Mouse (Mus musculus) lung, embryonic 16.5 days (tissue): ENCODE measurements around the gene Pakap. TPM values are rescaled to one million over a fixed set of nuclear protein-coding genes. Genes with fewer than 3 reads are reported as not detected.

Experiments
- ATAC-seq: fragments of 200-750 bp; cut with Nextera tagmentation; 2 replicates; pipeline ENCODE4 v1.8.0; 2017; ENCODE audit warnings: low read depth, mild to moderate bottlenecking, moderate library complexity
- H3K27ac ChIP-seq: fragments of 300-500 bp; sonication (generic); 2 replicates; pipeline ENCODE4 v1.5.1; 2014; ENCODE audit warnings: mild to moderate bottlenecking, control low read depth, low read length
- H3K27me3 ChIP-seq: fragments of 300-500 bp; sonication (generic); 2 replicates; pipeline ENCODE4 v1.6.1; 2014; ENCODE audit warnings: low read depth, low read length, mixed read lengths; ENCODE audit not compliant: control insufficient read depth, insufficient read depth
- H3K36me3 ChIP-seq: fragments of 300-500 bp; sonication (generic); 2 replicates; pipeline ENCODE4 v1.6.1; 2014; ENCODE audit warnings: low read length; ENCODE audit not compliant: control insufficient read depth, insufficient read depth
- H3K4me1 ChIP-seq: fragments of 300-500 bp; sonication (generic); replicated peaks from 2 replicates; pipeline ENCODE4 v1.6.1; 2014; ENCODE audit warnings: low read length, mixed read lengths; ENCODE audit not compliant: control insufficient read depth, insufficient read depth
- H3K4me2 ChIP-seq: fragments of 300-500 bp; sonication (generic); 2 replicates; pipeline ENCODE4 v1.6.1; 2014; ENCODE audit warnings: low read depth, low read length, control low read depth
- H3K4me3 ChIP-seq: fragments of 300-500 bp; sonication (generic); 2 replicates; pipeline ENCODE4 v1.5.1; 2014; ENCODE audit warnings: mild to moderate bottlenecking, low read length, control low read depth
- H3K9ac ChIP-seq: fragments of 300-500 bp; sonication (generic); 2 replicates; pipeline ENCODE4 v1.6.1; 2014; ENCODE audit warnings: low read length, control low read depth
- H3K9me3 ChIP-seq: fragments of 300-500 bp; sonication (generic); 2 replicates; pipeline ENCODE4 v1.6.1; 2016; ENCODE audit warnings: low read length; ENCODE audit not compliant: control insufficient read depth
- WGBS: fragments of 180-500 bp; shearing (Covaris S2); extraction: QIAGEN DNeasy Blood & Tissue Kit; methylation state at CpG from one replicate; pipeline ENCODE4 v1.1.7; 2014; 5-methylcytosine and 5-hydroxymethylcytosine counted together
- polyA plus RNA-seq: library from polyadenylated mRNA; unstranded; fragments of >200 nt; fragmentation: Nextera tagmentation; extraction: Ambion mirVana; gene quantifications from 2 replicates; pipeline ENCODE4 v1.2.1, GENCODE M21; 2015

The Pakap gene
- polyA plus RNA-seq, 1 experiment from 2014 or later, result 50.0 TPM

DNA sequence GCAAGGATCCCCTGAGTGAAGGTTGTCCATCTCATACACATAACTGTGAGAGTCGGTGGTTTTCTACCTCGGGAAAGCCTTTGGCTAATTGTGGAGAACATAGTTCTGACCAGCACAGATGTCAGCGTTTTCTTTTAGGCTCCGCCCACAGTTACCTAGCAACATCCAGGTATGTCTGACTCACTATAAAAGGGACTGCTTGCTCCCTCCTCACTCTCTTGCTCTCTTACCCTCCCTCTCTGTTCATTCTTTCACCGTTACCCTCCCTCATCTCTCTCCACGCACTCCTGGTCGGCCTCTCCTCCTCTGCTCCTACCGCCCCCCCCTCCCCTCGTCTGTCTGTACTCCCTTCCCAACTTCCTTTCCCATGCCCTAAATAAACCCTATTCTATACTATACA is 336.7 kb downstream of the Pakap start:
- H3K9me3 ChIP-seq, result no peaks in the 10 kb centered on the region
- H3K27me3 ChIP-seq, result no peaks in the 10 kb centered on the region
- no peak overlapping the region for H3K27ac ChIP-seq
- H3K9ac ChIP-seq, result no peak overlapping the region
- no peak overlapping the region for H3K4me3 ChIP-seq
- peak; percentile 37 for ATAC-seq
- H3K36me3 ChIP-seq, result no peaks in the 10 kb centered on the region
- H3K4me2 ChIP-seq, result peak overlapping the region; percentile 25; the same call in 1 of the 2 replicates
- WGBS, result 25% methylated on average over 9 of the region's 9 CpGs
- peaks cover 5% of the 10 kb centered on the region; the same call in 1 of the 2 replicates for H3K4me1 ChIP-seq

DNA sequence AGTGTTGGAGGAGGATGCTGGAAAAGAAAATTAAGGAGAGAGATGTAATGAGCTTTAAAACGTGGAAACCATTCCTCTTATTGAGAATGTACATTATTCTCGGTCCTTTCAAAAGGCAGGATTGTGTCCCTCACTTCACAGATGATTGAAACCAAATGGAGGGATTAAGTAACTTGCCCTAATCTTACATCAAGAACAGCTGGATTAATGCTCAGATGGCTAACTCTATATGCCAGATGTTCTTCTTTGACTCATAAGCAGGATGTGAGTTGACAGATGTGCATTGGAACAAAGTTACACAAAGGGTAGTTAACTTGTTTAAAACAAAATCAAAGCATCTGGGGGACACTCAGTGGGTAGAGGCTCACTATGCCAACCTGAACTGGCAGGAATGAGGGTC is 338.7 kb downstream of the Pakap start:
- Histone ChIP-seq H3K27me3 (no peaks in the 10 kb centered on the region), H3K4me2 (no peak overlapping the region), H3K4me3 (no peak overlapping the region), H3K27ac (no peak overlapping the region), H3K36me3 (no peaks in the 10 kb centered on the region), H3K4me1 (peaks cover 5% of the 10 kb centered on the region; the same call in 1 of the 2 replicates), H3K9me3 (no peaks in the 10 kb centered on the region), H3K9ac (no peak overlapping the region)
- ATAC-seq, result no peak
- WGBS, result 24% methylated on average over 2 of the region's 2 CpGs

DNA sequence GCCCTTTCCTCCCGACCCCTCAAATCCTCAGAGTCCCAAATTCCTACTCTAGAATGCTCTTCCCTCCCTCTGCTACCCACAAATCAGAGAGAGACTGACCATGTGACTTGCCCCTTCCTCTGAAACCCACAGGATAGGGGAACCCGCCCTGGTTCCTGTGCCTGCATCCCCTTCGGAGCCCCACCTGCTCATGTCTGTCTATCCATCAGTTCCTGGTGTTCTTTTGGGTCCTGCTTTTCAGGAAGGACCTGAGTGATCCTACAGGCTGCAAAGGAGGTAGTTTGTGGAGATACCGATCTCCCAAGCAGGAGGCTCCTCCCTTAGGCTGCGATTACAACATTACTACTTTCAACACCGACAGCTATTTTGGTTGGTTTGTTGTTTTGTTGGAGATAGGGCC is 340.9 kb downstream of the Pakap start:
- Histone ChIP-seq H3K4me3 (no peak overlapping the region), H3K4me1 (peaks cover 5% of the 10 kb centered on the region; the same call in 1 of the 2 replicates), H3K27me3 (no peaks in the 10 kb centered on the region), H3K4me2 (no peak overlapping the region), H3K9me3 (no peaks in the 10 kb centered on the region), H3K27ac (no peak overlapping the region), H3K36me3 (no peaks in the 10 kb centered on the region), H3K9ac (no peak overlapping the region)
- WGBS, result 63% methylated on average over 6 of the region's 6 CpGs
- ATAC-seq, result no peak

DNA sequence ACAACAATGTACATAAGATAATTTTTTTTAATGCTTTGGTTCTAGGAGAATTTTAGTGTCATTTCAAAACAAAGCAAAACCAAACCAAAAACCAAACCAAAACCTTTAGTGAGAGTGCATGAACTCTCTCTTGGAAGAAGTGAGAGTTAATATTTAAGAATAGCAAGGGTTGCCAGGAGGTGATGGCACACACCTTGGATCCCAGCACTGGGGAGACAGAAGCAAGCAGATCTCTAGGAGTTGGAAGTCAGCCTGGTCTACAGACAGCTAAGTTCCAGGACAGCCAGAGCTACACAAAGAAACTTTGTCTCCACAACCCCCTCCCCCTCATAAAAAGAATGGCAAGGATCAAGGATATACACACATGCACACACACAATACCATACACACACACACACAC is 345.0 kb downstream of the Pakap start:
- Histone ChIP-seq H3K27me3 (no peaks in the 10 kb centered on the region), H3K9me3 (no peaks in the 10 kb centered on the region), H3K27ac (no peak overlapping the region), H3K9ac (no peak overlapping the region), H3K36me3 (no peaks in the 10 kb centered on the region), H3K4me1 (peaks cover 7% of the 10 kb centered on the region; the same call in 1 of the 2 replicates), H3K4me2 (no peak overlapping the region), H3K4me3 (no peak overlapping the region)
- no peak for ATAC-seq

DNA sequence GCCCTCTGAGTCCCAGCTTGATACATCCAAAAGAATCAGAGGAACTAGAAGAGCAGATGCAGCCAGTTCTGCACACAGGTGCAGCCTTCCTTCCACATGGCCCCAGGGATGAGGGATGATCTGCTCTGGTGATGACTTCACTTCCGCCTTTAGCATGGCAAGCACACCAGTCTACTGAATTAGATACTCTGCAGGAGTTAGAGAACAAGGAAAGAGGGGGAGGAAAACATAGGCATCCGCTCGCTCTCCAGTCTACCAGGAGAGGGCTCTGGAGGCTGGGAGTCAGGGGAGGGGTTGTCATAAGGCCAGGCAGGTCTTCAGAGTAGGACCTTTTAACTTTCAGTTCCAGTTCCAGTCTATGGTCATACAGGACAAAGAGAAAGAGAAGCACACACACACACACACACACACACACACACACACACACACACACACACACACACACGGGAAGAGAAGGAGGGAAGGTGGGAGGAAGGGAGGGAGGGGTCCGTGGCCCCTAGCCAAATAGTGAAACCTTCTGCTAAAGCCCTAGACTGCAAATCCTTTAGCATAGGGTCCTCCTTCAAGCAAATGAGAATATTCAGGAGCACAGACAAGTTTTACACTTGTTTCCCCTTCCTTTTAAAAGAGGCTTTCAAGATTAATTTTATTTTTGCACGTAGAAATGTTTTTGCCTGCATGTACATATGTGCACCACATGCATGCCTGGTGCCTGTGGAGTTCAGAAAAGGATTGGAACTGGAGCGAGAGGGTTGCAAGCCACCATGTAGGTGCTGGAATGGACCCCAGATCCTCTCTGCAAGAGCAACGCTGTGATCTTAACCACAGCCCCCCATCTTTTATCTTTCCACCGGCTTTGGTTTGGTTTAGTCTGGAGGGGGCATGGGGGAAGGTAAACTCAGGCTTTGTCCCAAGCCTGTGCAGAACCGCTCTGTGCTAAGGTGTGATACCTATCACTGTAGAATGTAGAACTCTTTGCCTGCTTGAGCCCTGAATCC is 346.5 kb downstream of the Pakap start:
- WGBS, result 56% methylated on average over 10 of the region's 10 CpGs
- H3K27me3 ChIP-seq, result no peaks in the 10 kb centered on the region
- no peak overlapping the region for H3K9ac ChIP-seq
- H3K27ac ChIP-seq, result peak overlapping the region; percentile 36; the same call in 1 of the 2 replicates
- no peaks in the 10 kb centered on the region for H3K36me3 ChIP-seq
- peak overlapping the region; percentile 37 for H3K4me3 ChIP-seq
- H3K4me1 ChIP-seq, result peaks cover 7% of the 10 kb centered on the region
- H3K9me3 ChIP-seq, result no peaks in the 10 kb centered on the region
- peak overlapping the region; percentile 51 for H3K4me2 ChIP-seq
- ATAC-seq, result peak; percentile 34; the same call in 1 of the 2 replicates

DNA sequence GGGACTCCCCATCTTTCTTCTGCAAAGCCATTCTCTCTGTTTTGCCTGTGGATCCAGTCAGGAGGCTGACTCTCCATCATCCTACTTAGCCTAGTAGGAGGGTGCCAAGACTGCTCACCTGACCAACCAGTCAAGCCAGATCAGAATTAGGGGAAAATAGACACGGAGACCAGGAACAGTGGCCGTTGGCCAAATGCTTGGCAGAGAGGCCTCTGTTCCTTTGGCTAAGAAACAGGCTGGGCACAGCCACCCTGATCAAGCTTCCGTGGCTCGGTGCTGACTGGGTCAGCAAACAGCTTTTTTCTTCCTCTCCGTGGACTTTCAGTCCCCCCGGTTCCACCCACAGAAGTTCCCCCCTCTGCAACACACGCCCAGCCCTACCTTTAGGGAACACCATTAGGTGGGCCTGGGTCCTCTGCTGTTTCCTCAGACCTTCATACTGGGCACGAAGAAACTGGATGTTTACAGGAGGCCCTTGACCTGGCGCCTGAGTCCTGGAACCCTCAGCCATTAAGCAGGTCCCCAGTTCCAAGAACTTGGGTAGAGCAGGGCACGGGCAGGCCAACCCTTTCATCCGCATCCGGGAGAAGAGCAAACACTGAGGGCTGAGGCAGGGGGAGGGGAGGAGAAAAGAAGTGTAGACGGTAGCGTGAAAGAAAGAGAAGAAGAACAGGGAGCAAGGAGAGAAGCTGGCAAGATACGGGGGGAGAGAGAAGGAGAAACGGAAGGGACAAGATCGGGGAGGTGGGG is 347.4 kb downstream of the Pakap start:
- Histone ChIP-seq H3K27me3 (no peaks in the 10 kb centered on the region), H3K36me3 (no peaks in the 10 kb centered on the region), H3K4me3 (peak overlapping the region; percentile 37), H3K4me1 (peaks cover 10% of the 10 kb centered on the region), H3K9me3 (no peaks in the 10 kb centered on the region), H3K9ac (peak overlapping the region; percentile 33), H3K27ac (peak overlapping the region; percentile 82), H3K4me2 (peak overlapping the region; percentile 51)
- peak; percentile 68 for ATAC-seq
- WGBS, result 22% methylated on average over 17 of the region's 17 CpGs

DNA sequence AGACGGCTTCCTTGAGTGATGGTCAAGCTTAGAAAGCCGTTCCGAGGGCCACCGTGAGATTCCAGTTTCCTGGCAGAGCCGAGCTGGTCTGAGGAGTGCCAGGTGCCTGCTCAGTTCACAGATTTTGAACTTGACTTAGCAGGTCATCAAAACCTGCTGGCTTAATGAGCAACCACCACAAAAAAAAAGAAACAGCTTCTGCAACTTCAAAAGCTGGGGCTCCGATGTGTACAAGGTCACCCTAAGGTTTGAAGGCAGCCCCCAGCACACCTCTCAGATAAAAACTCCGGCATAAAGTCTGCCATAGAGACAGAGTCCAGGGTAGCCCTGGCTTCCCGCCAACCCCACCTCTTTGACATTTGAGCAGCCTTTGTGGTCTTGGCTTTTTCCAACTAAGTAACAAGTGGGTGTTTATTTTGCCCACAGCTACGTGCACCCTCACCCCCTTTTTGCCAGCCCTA is 348.3 kb downstream of the Pakap start, which contains the start of gene D630039A03Rik:
Gene D630039A03Rik (minus strand): TSS at position 97 of the 461 bp plus-strand sequence.
- Histone ChIP-seq H3K4me2 (peak within 1 kb of the TSS; percentile 51), H3K9me3 (no peaks in the 10 kb centered on the region), H3K9ac (peak within 1 kb of the TSS; percentile 33), H3K27me3 (no peaks in the 10 kb centered on the region), H3K27ac (peak within 1 kb of the TSS; percentile 82), H3K4me3 (peak within 1 kb of the TSS; percentile 37), H3K4me1 (peaks cover 10% of the 10 kb centered on the region), H3K36me3 (no peaks in the 10 kb centered on the region)
- peak; percentile 23; the same call in 1 of the 2 replicates for ATAC-seq
- WGBS, result 9% methylated on average over 9 of the region's 9 CpGs

DNA sequence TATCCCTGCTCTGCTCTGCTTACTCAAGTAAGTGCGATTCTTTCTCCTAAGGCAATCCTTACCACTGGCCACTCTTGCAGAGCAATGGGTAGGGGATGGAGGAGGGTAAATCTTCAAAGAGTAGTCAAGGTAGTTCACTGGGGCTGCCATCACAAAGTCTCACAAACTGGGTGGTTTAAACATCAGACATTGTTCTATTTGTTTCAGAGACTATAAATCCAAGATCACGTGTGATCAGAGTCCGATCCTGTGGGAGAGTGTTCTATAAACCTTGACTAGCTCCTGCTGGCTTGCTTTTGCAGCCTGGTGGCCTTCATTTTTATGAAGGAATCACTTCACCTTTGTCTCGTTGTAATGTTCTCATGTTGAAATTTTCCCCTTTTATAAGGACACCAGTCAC is 348.7 kb downstream of the Pakap start:
- Histone ChIP-seq H3K27me3 (no peaks in the 10 kb centered on the region), H3K36me3 (no peaks in the 10 kb centered on the region), H3K9ac (no peak overlapping the region), H3K4me2 (peak overlapping the region; percentile 51; the same call in 1 of the 2 replicates), H3K4me1 (peaks cover 10% of the 10 kb centered on the region), H3K27ac (peak overlapping the region; percentile 82), H3K9me3 (no peaks in the 10 kb centered on the region), H3K4me3 (no peak overlapping the region)
- WGBS, result 61% methylated on average over 4 of the region's 4 CpGs
- no peak for ATAC-seq
